Mouse (Mus musculus) midbrain, embryonic 15.5 days (tissue): ENCODE measurements at regions not wholly inside any gene's neighbourhood (a gene's known extent, or its start where the extent isn't known, plus 50 kb on each side); places are given as distances from the start of the nearest gene placed in this dataset.

Source experiments
- ATAC-seq: fragments of 200-750 bp; cut with Nextera tagmentation; replicated peaks from 2 replicates; pipeline ENCODE4 v1.8.0; 2017; ENCODE audit warnings: moderate TSS enrichment
- H3K27ac ChIP-seq: fragments of 300-500 bp; sonication (generic); 2 replicates; pipeline ENCODE4 v1.5.1; 2015; ENCODE audit warnings: mild to moderate bottlenecking, inconsistent platforms
- H3K27me3 ChIP-seq: fragments of 300-500 bp; sonication (generic); replicated peaks from 2 replicates; pipeline ENCODE4 v1.6.1; 2015; ENCODE audit warnings: inconsistent platforms
- H3K36me3 ChIP-seq: fragments of 300-500 bp; sonication (generic); replicated peaks from 2 replicates; pipeline ENCODE4 v1.6.1; 2015; ENCODE audit warnings: inconsistent platforms
- H3K4me1 ChIP-seq: fragments of 300-500 bp; sonication (generic); 2 replicates; pipeline ENCODE4 v1.6.1; 2015; ENCODE audit warnings: inconsistent platforms
- H3K4me2 ChIP-seq: fragments of 300-500 bp; sonication (generic); 2 replicates; pipeline ENCODE4 v1.6.1; 2015; ENCODE audit warnings: inconsistent platforms, mild to moderate bottlenecking, moderate library complexity
- H3K4me3 ChIP-seq: fragments of 300-500 bp; sonication (generic); 2 replicates; pipeline ENCODE4 v1.5.1; 2015; ENCODE audit warnings: mild to moderate bottlenecking, inconsistent platforms
- H3K9ac ChIP-seq: fragments of 300-500 bp; sonication (generic); 2 replicates; pipeline ENCODE4 v1.6.1; 2015; ENCODE audit warnings: mild to moderate bottlenecking, inconsistent platforms
- H3K9me3 ChIP-seq: fragments of 300-500 bp; sonication (generic); 2 replicates; pipeline ENCODE4 v1.6.1; 2016; ENCODE audit warnings: inconsistent platforms
- WGBS: fragments of 180-500 bp; shearing (Covaris S2); methylation state at CpG from one replicate; pipeline ENCODE4 v1.1.7; 2015; ENCODE audit warnings: mixed read lengths; 5-methylcytosine and 5-hydroxymethylcytosine counted together

GRCm38 (mm10) chr19:33029688-33030444 lies 272.6 kb downstream of the Pten start:
- Histone ChIP-seq H3K4me3 (no peak overlapping the region), H3K36me3 (no peaks in the 10 kb centered on the region), H3K4me2 (no peak overlapping the region), H3K27ac (no peak overlapping the region), H3K9me3 (no peaks in the 10 kb centered on the region), H3K27me3 (no peaks in the 10 kb centered on the region), H3K9ac (no peak overlapping the region), H3K4me1 (no peaks in the 10 kb centered on the region)
- ATAC-seq, result no peak
- WGBS, result 71% methylated on average over 5 of the region's 5 CpGs

GRCm38 (mm10) chr19:33040512-33040911 lies 283.2 kb downstream of the Pten start:
- Histone ChIP-seq H3K4me3 (no peak overlapping the region), H3K4me1 (no peaks in the 10 kb centered on the region), H3K4me2 (no peak overlapping the region), H3K36me3 (no peaks in the 10 kb centered on the region), H3K27me3 (no peaks in the 10 kb centered on the region), H3K27ac (no peak overlapping the region), H3K9ac (no peak overlapping the region), H3K9me3 (no peaks in the 10 kb centered on the region)
- 86% methylated on average over 5 of the region's 5 CpGs for WGBS
- no peak for ATAC-seq

DNA sequence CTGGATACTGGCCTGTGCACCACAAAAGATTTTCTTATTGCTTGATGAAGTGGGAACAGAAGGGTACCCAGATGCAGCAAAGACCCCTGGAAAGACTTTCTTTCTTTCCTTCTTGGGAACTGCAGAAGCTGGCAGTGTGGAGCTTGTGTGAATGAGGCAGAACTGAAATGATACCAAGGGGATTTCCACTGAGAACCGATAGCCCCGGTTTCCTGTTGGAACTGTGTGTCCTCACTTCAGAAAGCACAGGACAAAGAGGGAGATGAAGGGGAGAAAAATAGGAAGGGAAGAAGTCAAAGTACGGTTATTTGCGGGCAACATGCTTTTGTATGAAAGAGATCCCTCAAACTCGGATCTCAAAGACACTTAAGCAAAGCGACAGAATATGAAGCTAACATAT lies 283.7 kb downstream of the Pten start:
- Histone ChIP-seq H3K4me2 (no peak overlapping the region), H3K4me3 (no peak overlapping the region), H3K9me3 (no peaks in the 10 kb centered on the region), H3K27ac (no peak overlapping the region), H3K27me3 (no peaks in the 10 kb centered on the region), H3K4me1 (no peaks in the 10 kb centered on the region), H3K36me3 (no peaks in the 10 kb centered on the region), H3K9ac (no peak overlapping the region)
- ATAC-seq, result no peak
- WGBS, result 76% methylated on average over 6 of the region's 6 CpGs

- Histone ChIP-seq H3K4me3 (no peak overlapping the region), H3K9ac (no peak overlapping the region), H3K9me3 (no peaks in the 10 kb centered on the region), H3K36me3 (no peaks in the 10 kb centered on the region), H3K27ac (no peak overlapping the region), H3K4me2 (no peak overlapping the region), H3K4me1 (no peaks in the 10 kb centered on the region), H3K27me3 (no peaks in the 10 kb centered on the region)
- ATAC-seq, result no peak
- WGBS, result 78% methylated on average over 2 of the region's 2 CpGs
Observed at GRCm38 (mm10) chr19:33042760-33043159, 285.5 kb downstream of the Pten start.

GRCm38 (mm10) chr19:33043696-33044095 lies 286.4 kb downstream of the Pten start:
- no peaks in the 10 kb centered on the region for H3K27me3 ChIP-seq
- no peaks in the 10 kb centered on the region for H3K36me3 ChIP-seq
- no peaks in the 10 kb centered on the region for H3K9me3 ChIP-seq
- H3K27ac ChIP-seq, result no peak overlapping the region
- H3K9ac ChIP-seq, result no peak overlapping the region
- no peak overlapping the region for H3K4me3 ChIP-seq
- ATAC-seq, result no peak
- 85% methylated on average over 3 of the region's 3 CpGs for WGBS
- no peaks in the 10 kb centered on the region for H3K4me1 ChIP-seq
- H3K4me2 ChIP-seq, result no peak overlapping the region

GRCm38 (mm10) chr19:33048754-33049442 lies 291.6 kb downstream of the Pten start:
- no peaks in the 10 kb centered on the region for H3K4me1 ChIP-seq
- H3K36me3 ChIP-seq, result no peaks in the 10 kb centered on the region
- no peak overlapping the region for H3K27ac ChIP-seq
- H3K4me3 ChIP-seq, result no peak overlapping the region
- ATAC-seq, result no peak
- no peaks in the 10 kb centered on the region for H3K27me3 ChIP-seq
- no peaks in the 10 kb centered on the region for H3K9me3 ChIP-seq
- no peak overlapping the region for H3K4me2 ChIP-seq
- no peak overlapping the region for H3K9ac ChIP-seq
- 25% methylated on average over 9 of the region's 9 CpGs for WGBS

GRCm38 (mm10) chr19:33053199-33053867 lies 296.0 kb downstream of the Pten start:
- Histone ChIP-seq H3K4me1 (no peaks in the 10 kb centered on the region), H3K9me3 (no peaks in the 10 kb centered on the region), H3K27ac (no peak overlapping the region), H3K9ac (no peak overlapping the region), H3K27me3 (no peaks in the 10 kb centered on the region), H3K36me3 (no peaks in the 10 kb centered on the region), H3K4me3 (no peak overlapping the region), H3K4me2 (no peak overlapping the region)
- WGBS, result 76% methylated on average over 4 of the region's 4 CpGs
- no peak for ATAC-seq

- Histone ChIP-seq H3K9ac (no peak overlapping the region), H3K4me2 (no peak overlapping the region), H3K4me3 (no peak overlapping the region), H3K27me3 (no peaks in the 10 kb centered on the region), H3K36me3 (no peaks in the 10 kb centered on the region), H3K9me3 (no peaks in the 10 kb centered on the region), H3K4me1 (no peaks in the 10 kb centered on the region), H3K27ac (no peak overlapping the region)
- WGBS, result 66% methylated on average over 10 of the region's 10 CpGs
- ATAC-seq, result no peak
Observed at GRCm38 (mm10) chr19:33056372-33056791, 299.1 kb downstream of the Pten start.

- no peak overlapping the region for H3K9ac ChIP-seq
- H3K4me3 ChIP-seq, result no peak overlapping the region
- ATAC-seq, result no peak
- 0 out of 2 replicates have a peak, but pooled peaks cover 4% of the 10 kb centered on the region for H3K4me1 ChIP-seq
- H3K4me2 ChIP-seq, result no peak overlapping the region
- H3K9me3 ChIP-seq, result no peaks in the 10 kb centered on the region
- no peak overlapping the region for H3K27ac ChIP-seq
- H3K36me3 ChIP-seq, result no peaks in the 10 kb centered on the region
- H3K27me3 ChIP-seq, result no peaks in the 10 kb centered on the region
Observed at GRCm38 (mm10) chr19:33061006-33061405, 303.7 kb downstream of the Pten start.

- Histone ChIP-seq H3K36me3 (no peaks in the 10 kb centered on the region), H3K4me2 (no peak overlapping the region), H3K27ac (no peak overlapping the region), H3K4me3 (no peak overlapping the region), H3K4me1 (0 out of 2 replicates have a peak, but pooled peaks cover 4% of the 10 kb centered on the region), H3K9ac (no peak overlapping the region), H3K27me3 (0 out of 2 replicates have a peak, but pooled peaks cover 4% of the 10 kb centered on the region), H3K9me3 (no peaks in the 10 kb centered on the region)
- ATAC-seq, result no peak
- WGBS, result 79% methylated on average over 8 of the region's 8 CpGs
Observed at GRCm38 (mm10) chr19:33062165-33063058, 305.1 kb downstream of the Pten start.

GRCm38 (mm10) chr19:33065274-33066200 lies 308.2 kb downstream of the Pten start:
- H3K36me3 ChIP-seq, result no peaks in the 10 kb centered on the region
- H3K27me3 ChIP-seq, result 0 out of 2 replicates have a peak, but pooled peaks cover 4% of the 10 kb centered on the region
- H3K4me1 ChIP-seq, result 0 out of 2 replicates have a peak, but pooled peaks cover 4% of the 10 kb centered on the region
- H3K4me2 ChIP-seq, result no peak overlapping the region
- H3K4me3 ChIP-seq, result no peak overlapping the region
- ATAC-seq, result no peak
- H3K27ac ChIP-seq, result no peak overlapping the region
- 59% methylated on average over 19 of the region's 19 CpGs for WGBS
- H3K9ac ChIP-seq, result no peak overlapping the region
- H3K9me3 ChIP-seq, result no peaks in the 10 kb centered on the region
